Mouse (Mus musculus): ENCODE measurements at regions not wholly inside any gene's neighbourhood (a gene's known extent, or its start where the extent isn't known, plus 50 kb on each side); places are given as distances from the start of the nearest gene placed in this dataset.
A peak's percentile ranks its signal among the peaks of the same experiment; 100 is the strongest.

- H3K9me3 ChIP-seq (ENCODE audit: control insufficient read depth, low read length), result no peaks in the 10 kb centered on the region
- no peak for ATAC-seq (ENCODE audit: low read depth)
- WGBS, result 59% methylated on average over 4 of the region's 4 CpGs
- H3K36me3 ChIP-seq (ENCODE audit: control insufficient read depth, insufficient read depth, low read length), result no peaks in the 10 kb centered on the region
- H3K27me3 ChIP-seq (replicated peaks; ENCODE audit: control insufficient read depth, insufficient read depth, low read length), result no peaks in the 10 kb centered on the region
- H3K9ac ChIP-seq (ENCODE audit: low read depth, low read length), result no peak overlapping the region
- no peak overlapping the region for H3K4me2 ChIP-seq (ENCODE audit: low read depth, low read length)
- H3K4me1 ChIP-seq (ENCODE audit: control insufficient read depth, insufficient read depth, low read length), result no peaks in the 10 kb centered on the region
- H3K27ac ChIP-seq (replicated peaks; ENCODE audit: low read depth, low read length), result no peak overlapping the region
- H3K4me3 ChIP-seq (ENCODE audit: low read depth, low read length), result no peak overlapping the region
- no peak for DNase-seq (ENCODE audit: low spot score)
Observed at GRCm38 (mm10) chr8:127704406-127704805, 640.7 kb downstream of the Pard3 start.

- WGBS, result 57% methylated on average over 16 of the region's 16 CpGs
- Histone ChIP-seq H3K9ac (ENCODE audit: low read depth, low read length) (no peak overlapping the region), H3K9me3 (ENCODE audit: control insufficient read depth, low read length) (no peaks in the 10 kb centered on the region), H3K27ac (replicated peaks; ENCODE audit: low read depth, low read length) (no peak overlapping the region), H3K4me2 (ENCODE audit: low read depth, low read length) (no peak overlapping the region), H3K4me1 (ENCODE audit: control insufficient read depth, insufficient read depth, low read length) (no peaks in the 10 kb centered on the region), H3K4me3 (ENCODE audit: low read depth, low read length) (no peak overlapping the region), H3K36me3 (ENCODE audit: control insufficient read depth, insufficient read depth, low read length) (no peaks in the 10 kb centered on the region), H3K27me3 (replicated peaks; ENCODE audit: control insufficient read depth, insufficient read depth, low read length) (no peaks in the 10 kb centered on the region)
- ATAC-seq (ENCODE audit: low read depth) (peak; percentile 68; the same call in 1 of the 2 replicates), DNase-seq (ENCODE audit: low spot score) (peak; percentile 68)
Observed at GRCm38 (mm10) chr8:127706051-127706835, 642.5 kb downstream of the Pard3 start.

- no peak overlapping the region for H3K4me2 ChIP-seq (ENCODE audit: low read depth, low read length)
- no peak overlapping the region for H3K4me3 ChIP-seq (ENCODE audit: low read depth, low read length)
- WGBS, result 90% methylated on average over 5 of the region's 5 CpGs
- no peak overlapping the region for H3K9ac ChIP-seq (ENCODE audit: low read depth, low read length)
- H3K4me1 ChIP-seq (ENCODE audit: control insufficient read depth, insufficient read depth, low read length), result no peaks in the 10 kb centered on the region
- no peaks in the 10 kb centered on the region for H3K36me3 ChIP-seq (ENCODE audit: control insufficient read depth, insufficient read depth, low read length)
- no peak overlapping the region for H3K27ac ChIP-seq (replicated peaks; ENCODE audit: low read depth, low read length)
- H3K9me3 ChIP-seq (ENCODE audit: control insufficient read depth, low read length), result no peaks in the 10 kb centered on the region
- ATAC-seq (ENCODE audit: low read depth) (no peak), DNase-seq (ENCODE audit: low spot score) (no peak)
- H3K27me3 ChIP-seq (replicated peaks; ENCODE audit: control insufficient read depth, insufficient read depth, low read length), result no peaks in the 10 kb centered on the region
Observed at GRCm38 (mm10) chr8:127709439-127709838, 645.7 kb downstream of the Pard3 start.

GRCm38 (mm10) chr8:127715097-127715496 lies 643.3 kb upstream of the Nrp1 start:
- H3K4me3 ChIP-seq (ENCODE audit: low read depth, low read length), result no peak overlapping the region
- 95% methylated on average over 1 of the region's 1 CpGs for whole genome bisulfite sequencing
- H3K4me2 ChIP-seq (ENCODE audit: low read depth, low read length), result no peak overlapping the region
- ATAC-seq (ENCODE audit: low read depth), result no peak
- H3K36me3 ChIP-seq (ENCODE audit: control insufficient read depth, insufficient read depth, low read length), result no peaks in the 10 kb centered on the region
- DNase-seq (ENCODE audit: low spot score), result no peak
- no peak overlapping the region for H3K27ac ChIP-seq (replicated peaks; ENCODE audit: low read depth, low read length)
- no peaks in the 10 kb centered on the region for H3K9me3 ChIP-seq (ENCODE audit: control insufficient read depth, low read length)
- H3K4me1 ChIP-seq (ENCODE audit: control insufficient read depth, insufficient read depth, low read length), result peaks cover 6% of the 10 kb centered on the region
- no peak overlapping the region for H3K9ac ChIP-seq (ENCODE audit: low read depth, low read length)
- no peaks in the 10 kb centered on the region for H3K27me3 ChIP-seq (replicated peaks; ENCODE audit: control insufficient read depth, insufficient read depth, low read length)

- no peaks in the 10 kb centered on the region for H3K27me3 ChIP-seq (replicated peaks; ENCODE audit: control insufficient read depth, insufficient read depth, low read length)
- ATAC-seq (ENCODE audit: low read depth) (no peak), DNase-seq (ENCODE audit: low spot score) (no peak)
- H3K4me3 ChIP-seq (ENCODE audit: low read depth, low read length), result no peak overlapping the region
- no peaks in the 10 kb centered on the region for H3K36me3 ChIP-seq (ENCODE audit: control insufficient read depth, insufficient read depth, low read length)
- H3K9me3 ChIP-seq (ENCODE audit: control insufficient read depth, low read length), result no peaks in the 10 kb centered on the region
- H3K9ac ChIP-seq (ENCODE audit: low read depth, low read length), result no peak overlapping the region
- no peak overlapping the region for H3K27ac ChIP-seq (replicated peaks; ENCODE audit: low read depth, low read length)
- peaks cover 10% of the 10 kb centered on the region for H3K4me1 ChIP-seq (ENCODE audit: control insufficient read depth, insufficient read depth, low read length)
- H3K4me2 ChIP-seq (ENCODE audit: low read depth, low read length), result no peak overlapping the region
Observed at GRCm38 (mm10) chr8:127717969-127718368, 640.4 kb upstream of the Nrp1 start.

- Histone ChIP-seq H3K36me3 (ENCODE audit: control insufficient read depth, insufficient read depth, low read length) (no peaks in the 10 kb centered on the region), H3K27ac (replicated peaks; ENCODE audit: low read depth, low read length) (no peak overlapping the region), H3K4me2 (ENCODE audit: low read depth, low read length) (no peak overlapping the region), H3K4me1 (ENCODE audit: control insufficient read depth, insufficient read depth, low read length) (peaks cover 10% of the 10 kb centered on the region), H3K9me3 (ENCODE audit: control insufficient read depth, low read length) (no peaks in the 10 kb centered on the region), H3K9ac (ENCODE audit: low read depth, low read length) (no peak overlapping the region), H3K27me3 (replicated peaks; ENCODE audit: control insufficient read depth, insufficient read depth, low read length) (no peaks in the 10 kb centered on the region), H3K4me3 (ENCODE audit: low read depth, low read length) (no peak overlapping the region)
- DNase-seq (ENCODE audit: low spot score), result no peak
- ATAC-seq (ENCODE audit: low read depth), result no peak
- 41% methylated on average over 6 of the region's 6 CpGs for WGBS
Observed at GRCm38 (mm10) chr8:127719881-127720280, 638.5 kb upstream of the Nrp1 start.

GRCm38 (mm10) chr8:127720593-127721290 lies 637.7 kb upstream of the Nrp1 start:
- peak; percentile 77 for ATAC-seq (ENCODE audit: low read depth)
- no peak overlapping the region for H3K4me2 ChIP-seq (ENCODE audit: low read depth, low read length)
- H3K27me3 ChIP-seq (replicated peaks; ENCODE audit: control insufficient read depth, insufficient read depth, low read length), result no peaks in the 10 kb centered on the region
- 45% methylated on average over 6 of the region's 6 CpGs for WGBS
- no peaks in the 10 kb centered on the region for H3K9me3 ChIP-seq (ENCODE audit: control insufficient read depth, low read length)
- H3K9ac ChIP-seq (ENCODE audit: low read depth, low read length), result no peak overlapping the region
- H3K4me1 ChIP-seq (ENCODE audit: control insufficient read depth, insufficient read depth, low read length), result peaks cover 10% of the 10 kb centered on the region
- H3K27ac ChIP-seq (replicated peaks; ENCODE audit: low read depth, low read length), result no peak overlapping the region
- no peaks in the 10 kb centered on the region for H3K36me3 ChIP-seq (ENCODE audit: control insufficient read depth, insufficient read depth, low read length)
- H3K4me3 ChIP-seq (ENCODE audit: low read depth, low read length), result no peak overlapping the region
- peak; percentile 90 for DNase-seq (ENCODE audit: low spot score)

GRCm38 (mm10) chr8:127721624-127722023 lies 636.8 kb upstream of the Nrp1 start:
- no peak overlapping the region for H3K27ac ChIP-seq (replicated peaks; ENCODE audit: low read depth, low read length)
- no peaks in the 10 kb centered on the region for H3K27me3 ChIP-seq (replicated peaks; ENCODE audit: control insufficient read depth, insufficient read depth, low read length)
- no peak overlapping the region for H3K4me3 ChIP-seq (ENCODE audit: low read depth, low read length)
- H3K9me3 ChIP-seq (ENCODE audit: control insufficient read depth, low read length), result no peaks in the 10 kb centered on the region
- peaks cover 10% of the 10 kb centered on the region for H3K4me1 ChIP-seq (ENCODE audit: control insufficient read depth, insufficient read depth, low read length)
- no peak overlapping the region for H3K4me2 ChIP-seq (ENCODE audit: low read depth, low read length)
- ATAC-seq (ENCODE audit: low read depth), result no peak
- WGBS, result 65% methylated on average over 1 of the region's 1 CpGs
- DNase-seq (ENCODE audit: low spot score), result no peak
- H3K36me3 ChIP-seq (ENCODE audit: control insufficient read depth, insufficient read depth, low read length), result no peaks in the 10 kb centered on the region
- H3K9ac ChIP-seq (ENCODE audit: low read depth, low read length), result no peak overlapping the region

GRCm38 (mm10) chr8:127734059-127734458 lies 624.3 kb upstream of the Nrp1 start:
- Histone ChIP-seq H3K27me3 (replicated peaks; ENCODE audit: control insufficient read depth, insufficient read depth, low read length) (no peaks in the 10 kb centered on the region), H3K4me2 (ENCODE audit: low read depth, low read length) (no peak overlapping the region), H3K4me3 (ENCODE audit: low read depth, low read length) (no peak overlapping the region), H3K4me1 (ENCODE audit: control insufficient read depth, insufficient read depth, low read length) (peaks cover 6% of the 10 kb centered on the region; the same call in 1 of the 2 replicates), H3K9me3 (ENCODE audit: control insufficient read depth, low read length) (no peaks in the 10 kb centered on the region), H3K36me3 (ENCODE audit: control insufficient read depth, insufficient read depth, low read length) (no peaks in the 10 kb centered on the region), H3K9ac (ENCODE audit: low read depth, low read length) (no peak overlapping the region), H3K27ac (replicated peaks; ENCODE audit: low read depth, low read length) (no peak overlapping the region)
- 87% methylated on average over 3 of the region's 3 CpGs for WGBS
- ATAC-seq (ENCODE audit: low read depth), result no peak
- no peak for DNase-seq (ENCODE audit: low spot score)
